Mouse (Mus musculus) adrenal gland, postnatal 14 days (tissue): ENCODE measurements around the gene Nop10. TPM values are rescaled to one million over a fixed set of nuclear protein-coding genes. Genes with fewer than 3 reads are reported as not detected.
A peak's percentile ranks its signal among the peaks of the same experiment; 100 is the strongest.
"Not testable (repeated sequence)": the region's sequence is repeated elsewhere in the genome, so short reads cannot be mapped to it uniquely, and the experiment has no call there.

Experiments used
- DNase-seq: peaks from one replicate; pipeline ENCODE4 v3.0.0; 2021; ENCODE audit warnings: mixed read lengths
- total RNA-seq: library from RNA; stranded (reverse); gene quantifications from 2 replicates; pipeline ENCODE4 v1.2.3, GENCODE M21; 2021

Nop10 gene
- total RNA-seq, 1 experiment from 2014 or later: 128 TPM

DNA sequence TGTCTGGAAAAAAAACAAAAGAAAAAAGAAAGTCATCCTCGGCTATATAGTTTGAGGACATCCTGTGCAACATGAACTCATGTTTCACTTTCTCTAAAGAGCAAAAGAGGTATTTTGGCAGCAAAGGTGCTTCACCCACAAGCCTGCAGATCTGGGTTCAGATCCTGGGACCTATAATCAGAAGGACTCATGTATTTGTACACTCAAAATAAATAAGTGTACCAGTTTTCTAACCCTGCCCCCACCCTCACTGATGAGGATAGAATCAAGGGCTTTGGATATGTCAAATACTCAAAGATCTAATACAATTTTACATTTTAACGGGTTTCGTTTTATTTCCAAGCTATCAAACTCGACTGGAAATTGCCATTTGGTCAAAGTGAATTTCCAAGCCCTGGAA is 2.6 kb downstream of the Nop10 start:
- no peak for DNase-seq

DNA sequence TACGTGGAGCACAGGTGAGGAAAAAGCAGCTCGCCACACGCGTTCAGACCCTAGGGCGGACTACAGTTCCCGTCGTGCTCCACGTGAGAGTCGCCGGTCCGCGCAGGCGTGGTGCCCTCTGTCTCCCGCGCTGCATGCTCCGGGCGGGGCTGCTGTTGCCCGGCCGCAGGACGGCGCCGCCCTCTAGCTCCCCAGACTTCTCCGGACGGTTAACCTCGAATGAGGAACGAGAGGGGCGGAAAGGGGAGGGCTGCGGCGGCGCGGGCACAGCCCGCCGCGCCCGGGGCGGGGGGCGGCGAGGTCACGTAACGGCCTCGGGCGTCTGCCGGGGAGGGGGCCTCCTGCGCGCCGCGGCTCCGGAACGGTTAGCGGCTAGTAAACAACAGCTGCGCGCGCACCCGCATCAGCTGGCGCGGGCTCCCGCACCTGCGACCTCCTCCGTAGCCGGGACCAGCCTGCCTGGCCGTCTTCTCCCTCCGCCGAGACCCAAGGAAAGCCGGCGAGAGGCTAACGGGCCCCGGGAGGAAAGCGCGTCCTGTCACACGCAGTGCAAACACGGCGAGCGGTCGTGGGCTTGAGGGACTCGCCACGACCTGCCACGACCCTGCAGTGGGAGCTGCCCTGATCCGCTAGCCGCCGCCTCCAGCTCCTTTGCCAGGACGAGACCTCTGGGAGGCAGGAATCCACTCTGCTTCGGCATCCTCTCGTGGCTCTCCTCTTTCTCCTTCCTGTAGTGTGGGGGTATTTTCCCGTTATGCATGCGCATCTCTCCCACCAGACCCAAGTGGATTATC is 3.9 kb downstream of the Nop10 start, which contains the start of gene Slc12a6:
TSS of gene Slc12a6 (plus strand) at position 378 of the 794 bp plus-strand sequence.
- peak; percentile 96 for DNase-seq

- peak; percentile 81 for DNase-seq
Observed at GRCm38 (mm10) chr2:112266242-112266592, 4.5 kb downstream of the Nop10 start, which contains the start of gene Gm21985. Gm21985 (plus strand) TSS chr2:112266314.

DNA sequence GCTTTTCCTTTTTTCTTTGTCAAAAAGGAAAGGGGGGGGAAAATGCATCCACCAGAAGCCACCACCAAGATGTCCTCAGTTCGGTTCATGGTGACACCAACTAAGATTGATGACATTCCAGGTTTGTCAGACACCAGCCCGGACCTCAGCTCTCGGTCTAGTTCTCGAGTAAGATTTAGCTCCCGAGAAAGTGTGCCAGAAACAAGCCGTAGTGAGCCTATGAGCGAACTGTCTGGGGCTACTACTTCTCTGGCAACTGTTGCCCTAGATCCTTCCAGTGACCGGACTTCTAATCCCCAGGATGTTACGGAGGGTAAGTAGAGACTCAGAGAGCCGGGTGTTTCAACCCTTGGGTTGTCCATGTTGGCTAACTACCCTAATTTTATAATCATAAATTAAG is 5.1 kb downstream of the Nop10 start:
- peak; percentile 32 for DNase-seq

DNA sequence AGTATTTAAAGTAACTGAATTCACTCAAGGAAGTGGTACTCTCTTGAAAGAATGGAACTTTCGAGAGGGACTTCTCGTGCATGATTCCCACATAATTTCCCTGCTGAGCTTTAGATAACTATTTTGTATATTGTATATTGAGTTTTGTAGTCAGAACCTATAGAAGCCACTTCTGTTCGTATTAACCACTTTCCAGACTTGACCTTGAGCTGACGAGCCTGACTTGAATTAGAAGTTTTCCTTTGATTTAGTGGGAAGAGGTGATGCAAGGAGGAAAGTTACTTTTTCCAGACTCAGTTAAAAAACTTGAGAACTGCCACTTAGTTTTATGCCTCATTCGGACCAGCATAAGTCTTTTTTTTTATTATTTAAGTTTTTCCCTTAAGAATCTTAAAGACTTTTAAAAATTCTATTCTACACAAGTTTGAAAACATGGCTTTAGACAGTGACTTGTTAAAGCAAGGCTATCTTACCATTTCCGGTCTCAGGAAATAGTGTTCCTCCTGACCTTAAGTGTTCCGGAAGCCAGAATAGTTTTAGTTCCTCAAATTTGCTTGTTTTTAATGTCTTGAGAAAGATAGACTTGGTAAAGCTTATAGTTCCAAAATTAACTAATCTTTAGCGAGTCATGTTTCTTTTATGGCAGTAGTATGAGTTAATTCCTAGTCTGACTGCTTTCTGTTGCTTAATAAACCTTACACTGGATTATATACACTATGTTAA is 6.0 kb downstream of the Nop10 start:
- no peak for DNase-seq

DNA sequence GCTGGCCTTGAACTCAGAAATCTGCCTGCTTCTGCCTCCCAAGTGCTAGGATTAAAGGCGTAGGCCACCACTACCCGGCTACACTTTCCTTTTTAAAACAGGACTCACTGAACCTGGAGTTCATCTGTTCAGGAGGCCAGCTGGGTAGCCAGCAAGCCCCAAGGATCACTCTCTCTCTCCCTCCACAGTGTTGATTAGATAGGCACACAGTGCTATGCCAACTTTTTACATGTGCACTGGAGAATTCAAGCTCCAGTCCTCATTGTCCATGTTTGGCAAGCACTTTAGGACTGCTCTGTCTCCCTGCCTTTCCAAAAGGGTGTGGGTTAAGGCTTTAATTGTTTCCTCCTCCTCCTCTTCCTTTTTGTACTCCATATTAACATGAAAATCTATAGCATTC is 8.3 kb downstream of the Nop10 start:
- no peak for DNase-seq

DNA sequence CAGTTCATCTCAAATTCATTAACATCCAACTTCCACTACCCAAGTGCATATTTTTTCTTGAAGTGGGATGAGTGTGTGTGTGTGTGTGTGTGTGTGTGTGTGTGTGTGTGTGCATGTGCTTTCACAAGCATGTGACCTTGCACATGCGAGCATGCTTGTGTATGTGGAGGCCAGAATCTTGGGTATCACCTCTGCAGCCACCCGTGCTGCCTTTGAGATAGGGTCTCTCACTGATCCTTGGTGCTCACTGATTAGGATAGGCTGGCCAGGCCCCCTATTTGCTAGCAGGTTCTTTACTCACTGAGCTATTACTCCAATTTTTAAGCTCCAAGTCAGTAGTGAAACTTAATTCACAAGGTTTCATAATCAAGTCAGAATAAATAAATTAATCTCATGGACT is 11.2 kb downstream of the Nop10 start:
- no peak for DNase-seq

DNA sequence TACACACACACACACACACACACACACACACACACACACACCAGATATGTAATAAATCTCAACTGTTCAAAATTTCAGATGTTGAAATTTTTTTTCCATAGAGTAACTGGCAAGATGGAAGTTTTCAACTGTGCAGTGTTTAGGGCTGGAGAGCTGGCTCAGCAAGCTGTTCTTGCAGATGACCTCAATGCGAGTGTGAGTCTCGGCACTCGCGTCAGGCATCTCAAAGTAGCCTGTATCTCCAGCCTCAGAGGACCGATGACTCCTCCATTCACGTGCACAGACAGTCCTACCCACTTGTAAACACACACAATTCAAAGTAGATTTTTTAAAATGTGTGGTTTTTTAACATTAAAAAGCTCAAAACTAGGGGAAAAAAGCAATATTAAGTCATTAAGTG is 11.7 kb downstream of the Nop10 start:
- DNase-seq: no peak

DNA sequence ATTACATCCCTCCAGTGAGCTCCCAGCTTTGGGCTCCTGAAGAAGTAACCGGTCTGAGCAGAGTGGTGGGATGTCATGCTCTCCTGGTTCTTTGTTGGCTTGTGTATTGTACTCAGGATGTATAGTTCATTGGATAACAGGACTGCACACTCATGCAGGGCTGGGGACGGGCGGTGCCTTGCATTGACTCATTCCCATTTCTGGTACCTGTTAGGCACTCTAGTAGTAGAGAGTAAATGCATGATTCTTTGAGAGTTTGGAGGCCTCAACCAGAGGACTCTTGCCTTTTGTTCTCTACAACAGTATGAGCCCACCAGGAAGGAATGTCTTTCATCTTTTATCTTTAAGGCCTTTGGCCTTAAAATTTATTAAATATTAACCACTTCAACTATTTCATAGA is 15.1 kb downstream of the Nop10 start:
- DNase-seq: no peak

- no peak for DNase-seq
Observed at GRCm38 (mm10) chr2:112282846-112283245, 21.1 kb downstream of the Nop10 start.

DNA sequence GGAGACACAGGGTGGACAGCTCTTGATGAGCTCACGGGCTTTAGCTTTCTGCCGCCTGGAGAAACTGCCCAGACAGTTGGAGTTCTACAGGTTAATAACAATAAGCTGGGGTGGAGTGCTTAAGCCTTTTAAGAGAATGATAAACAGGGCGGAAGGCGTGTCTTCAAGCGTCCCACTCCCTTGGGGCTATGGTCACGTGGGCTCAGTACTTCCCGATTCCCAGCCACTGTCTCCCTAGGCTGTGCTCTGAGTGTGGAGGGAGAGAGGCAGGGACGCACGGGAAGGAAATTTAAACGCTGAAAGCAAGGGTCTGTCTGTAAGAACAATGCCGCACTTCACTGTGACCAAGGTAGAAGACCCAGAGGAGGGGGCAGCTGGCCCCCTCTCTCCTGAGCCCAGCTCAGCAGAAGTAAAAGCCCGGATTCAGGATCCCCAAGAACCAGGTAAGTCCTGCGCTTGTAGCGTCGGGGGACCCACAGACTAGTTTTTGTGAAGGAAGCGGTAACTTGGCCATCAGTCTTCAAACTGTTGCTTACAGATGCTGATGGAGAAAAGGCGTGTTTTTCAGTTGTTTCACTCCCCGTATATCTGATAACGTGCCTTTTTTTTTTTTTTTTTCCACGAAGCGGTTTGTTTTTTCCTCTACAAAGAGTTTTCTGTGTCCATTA is 22.8 kb downstream of the Nop10 start:
- DNase-seq: peak; percentile 71

- DNase-seq: no peak
Observed at GRCm38 (mm10) chr2:112285031-112285390, 23.3 kb downstream of the Nop10 start.

DNA sequence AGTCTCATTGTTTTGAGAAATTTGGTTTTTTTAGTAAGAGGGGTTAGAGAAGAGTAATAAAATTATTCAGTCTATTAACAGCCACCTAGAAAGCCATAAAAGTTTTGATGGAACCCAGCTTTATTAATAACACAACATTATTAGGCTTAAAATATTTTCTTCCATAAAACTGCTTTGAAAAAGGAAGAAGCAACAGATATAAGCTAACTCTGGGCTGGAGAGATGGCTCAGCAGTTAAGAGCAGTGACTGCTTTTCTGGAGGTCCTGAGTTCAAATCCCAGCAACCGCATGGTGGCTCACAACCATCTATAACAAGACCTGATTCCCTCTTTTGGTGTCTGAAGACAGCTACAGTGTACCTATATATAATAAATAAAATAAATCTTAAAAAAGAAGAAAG is 24.3 kb downstream of the Nop10 start:
- not testable (repeated sequence) for DNase-seq

DNA sequence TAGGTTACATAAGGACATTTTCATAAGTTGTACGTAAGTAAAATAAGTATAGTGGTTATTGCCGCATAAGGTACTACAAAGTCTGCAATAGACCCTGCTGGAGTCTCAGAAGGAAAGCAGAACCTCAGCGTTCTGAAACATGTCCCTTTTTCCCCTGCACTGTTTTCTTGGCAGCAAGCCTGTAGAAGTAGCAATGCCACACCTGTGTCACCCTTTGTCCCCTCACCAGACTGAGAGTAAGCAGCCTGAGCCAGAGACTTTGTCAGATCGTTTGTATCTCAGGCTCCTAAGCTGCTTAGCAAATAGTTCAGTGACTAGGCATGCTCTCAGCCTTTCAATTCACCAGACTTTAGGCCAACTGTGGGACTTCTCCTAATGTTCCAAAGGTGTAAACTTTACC is 25.3 kb downstream of the Nop10 start:
- no peak for DNase-seq

GRCm38 (mm10) chr2:112289507-112289906 is 27.8 kb downstream of the Nop10 start:
- DNase-seq: no peak

DNA sequence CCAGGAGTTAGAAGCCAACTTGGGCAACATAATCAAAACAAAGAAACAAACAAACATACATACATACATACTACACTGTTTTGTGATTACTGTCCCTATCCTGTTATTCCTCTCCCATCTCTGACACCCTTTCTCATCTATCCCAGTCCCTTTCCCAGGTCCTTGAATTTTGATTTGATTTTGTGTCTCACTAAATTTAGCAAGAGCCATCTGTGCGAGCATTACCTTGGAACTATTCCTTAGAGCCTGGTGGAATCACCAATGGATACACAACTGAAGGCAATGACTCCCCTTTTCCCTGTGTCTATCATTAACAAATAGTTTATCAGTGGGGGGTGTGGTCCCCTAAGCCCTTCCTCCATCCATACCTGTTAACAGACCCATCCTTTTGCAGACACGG is 31.1 kb downstream of the Nop10 start:
- no peak for DNase-seq

DNA sequence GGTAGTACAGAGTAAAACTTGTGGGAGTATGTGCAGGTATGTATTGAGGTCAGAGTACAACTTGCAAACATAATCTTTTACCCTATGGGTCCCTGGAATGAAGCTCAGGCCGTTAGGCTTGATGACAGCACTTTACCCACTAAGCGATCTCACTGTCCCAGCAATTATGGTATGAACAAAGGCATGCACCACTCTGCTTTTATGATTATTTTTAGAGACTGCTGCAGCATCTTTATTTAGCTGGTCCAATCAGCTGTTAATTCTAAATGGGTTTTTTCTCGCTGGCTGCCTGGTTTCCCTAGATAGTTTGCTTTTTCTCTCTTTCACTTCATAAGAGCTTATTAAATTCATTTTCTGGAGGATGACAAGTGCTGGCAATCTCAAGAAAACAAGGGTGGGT is 34.5 kb downstream of the Nop10 start:
- no peak for DNase-seq

DNA sequence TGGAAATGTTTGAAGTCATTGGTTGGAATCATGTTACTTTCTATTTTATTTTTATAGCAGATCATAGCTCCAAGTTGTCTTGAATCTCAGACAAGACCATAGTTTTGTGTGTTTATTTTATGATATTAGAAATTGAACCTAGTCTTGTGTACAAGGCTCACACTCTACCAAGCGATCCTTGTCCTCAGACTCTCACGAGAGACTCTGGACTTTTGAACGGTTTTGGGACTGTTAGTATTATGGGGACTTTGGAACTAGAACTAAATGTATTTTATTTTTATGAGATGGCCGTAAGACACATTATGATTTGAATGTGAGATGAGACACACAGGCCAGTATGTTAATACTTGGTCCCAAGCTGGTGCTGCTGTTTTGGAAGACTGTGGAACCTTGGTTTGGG is 36.5 kb downstream of the Nop10 start:
- DNase-seq: no peak

- no peak for DNase-seq
Observed at GRCm38 (mm10) chr2:112308671-112309070, 46.9 kb downstream of the Nop10 start.

DNA sequence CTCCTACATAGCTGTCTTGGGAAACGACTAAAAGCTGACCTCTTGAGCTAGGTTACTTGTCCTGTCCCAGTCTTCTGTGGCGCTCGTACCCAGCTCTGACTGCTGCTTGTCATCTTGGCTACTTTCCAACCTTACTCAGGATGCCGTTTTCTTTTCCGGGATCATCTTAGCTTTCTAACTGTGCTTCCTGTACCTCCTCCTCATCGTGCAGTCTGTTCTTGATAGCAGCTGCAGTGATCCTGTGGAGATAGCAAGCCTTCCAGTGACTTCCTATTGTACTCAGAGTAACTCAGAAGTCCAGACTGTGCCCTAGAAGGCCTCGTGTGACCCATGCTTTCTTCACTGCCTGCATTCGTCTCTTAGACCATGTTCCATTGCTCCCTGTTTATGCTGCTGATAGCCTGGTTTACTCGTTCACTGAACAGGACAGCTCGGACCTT is 47.5 kb downstream of the Nop10 start:
- peak; percentile 7 for DNase-seq
